Mouse (Mus musculus) small intestine, adult 2 months (tissue): Measurements from ENCODE around the gene Mgarp.

Experiments
- CTCF ChIP-seq: fragments of 200-500 bp; IDR thresholded peaks from 2 replicates; pipeline ENCODE4 v1.5.1; 2012; ENCODE audit warnings: low read depth, mild to moderate bottlenecking, control low read depth, inconsistent platforms, low read length, moderate library complexity, mixed read lengths; ENCODE audit not compliant: insufficient replicate concordance, insufficient read length; ENCODE audit errors: extremely low read depth
- POLR2A ChIP-seq: fragments of 200-500 bp; IDR thresholded peaks from 2 replicates; pipeline ENCODE4 v1.6.1; 2012; ENCODE audit warnings: low read depth, mild to moderate bottlenecking, control low read depth, inconsistent platforms, low read length, moderate library complexity

GRCm38 (mm10) chr3:51387868-51388381 lies 8.6 kb downstream of the Mgarp start:
- TF ChIP-seq POLR2A (no peak), CTCF (no peak)
